Mouse (Mus musculus): Measurements from ENCODE around the gene Spata13. TPM values are rescaled to one million over a fixed set of nuclear protein-coding genes. Genes with fewer than 3 reads are reported as not detected.

The Spata13 gene
- total and polyA plus RNA-seq, 3 experiments: 0.39 to 1.5 TPM; not detected in 1

GRCm38 (mm10) chr14:60609160-60609559 is 24.6 kb upstream of the Spata13 start:
- H3K9me3 ChIP-seq (replicated peaks; ENCODE audit: insufficient read depth, low read length): no peaks in the 10 kb centered on the region

GRCm38 (mm10) chr14:60612671-60613070 is 21.1 kb upstream of the Spata13 start:
- H3K27ac ChIP-seq (ENCODE audit: control insufficient read depth, low read depth, low read length): no peak overlapping the region
- no peak for DNase-seq (ENCODE audit: low read depth, low spot score)
- no peak overlapping the region for H3K9ac ChIP-seq (ENCODE audit: control insufficient read depth, low read depth, low read length, poor library complexity, severe bottlenecking)
- H3K27me3 ChIP-seq (ENCODE audit: control insufficient read depth in 1 of 2, insufficient read depth in 2 of 2, low read length in 2 of 2): no peaks in the 10 kb centered on the region; a peak in 1 of 4 replicates
- TF ChIP-seq POLR2AphosphoS5 (IDR thresholded peaks at IDR 0.05; ENCODE audit: borderline replicate concordance, low read depth, low read length) (no peak), MEF2A (IDR thresholded peaks at IDR 0.05; ENCODE audit: extremely low read depth, insufficient replicate concordance, low read depth, low read length, poor library complexity, severe bottlenecking) (no peak), RCOR1 (IDR thresholded peaks at IDR 0.05; ENCODE audit: low read depth, low read length) (no peak), EP300 (IDR thresholded peaks at IDR 0.05; ENCODE audit: low read depth in 1 of 2, low read length in 2 of 2) (no peak), USF2 (IDR thresholded peaks at IDR 0.05; ENCODE audit: borderline replicate concordance in 1 of 2, insufficient read depth in 1 of 2, low read depth in 1 of 2, low read length in 2 of 2) (no peak), USF1 (IDR thresholded peaks at IDR 0.05; ENCODE audit: low read depth, low read length) (no peak)
- no peak overlapping the region for H3K4me3 ChIP-seq (ENCODE audit: control insufficient read depth in 1 of 2, insufficient read depth in 1 of 2, low read depth in 2 of 2, low read length in 2 of 2)
- H3K36me3 ChIP-seq (ENCODE audit: control insufficient read depth in 1 of 2, insufficient read depth in 2 of 2, low read length in 2 of 2): no peaks in the 10 kb centered on the region
- H3K79me2 ChIP-seq (ENCODE audit: control insufficient read depth, insufficient read depth, low read length, poor library complexity): no peaks in the 10 kb centered on the region
- no peaks in the 10 kb centered on the region; a peak in 1 of 4 replicates for H3K4me1 ChIP-seq (ENCODE audit: control insufficient read depth in 1 of 2, insufficient read depth in 2 of 2, low read length in 2 of 2)
- no peaks in the 10 kb centered on the region for H3K9me3 ChIP-seq (replicated peaks; ENCODE audit: insufficient read depth, low read length)

More at GRCm38 (mm10) chr14:60609160-60609559, 24.6 kb upstream of the Spata13 start:
- Histone ChIP-seq H3K79me2 (ENCODE audit: control insufficient read depth, insufficient read depth, low read length, poor library complexity) (no peaks in the 10 kb centered on the region), H3K27me3 (ENCODE audit: control insufficient read depth in 1 of 2, insufficient read depth in 2 of 2, low read length in 2 of 2) (no peaks in the 10 kb centered on the region), H3K4me1 (ENCODE audit: control insufficient read depth in 1 of 2, insufficient read depth in 2 of 2, low read length in 2 of 2) (no peaks in the 10 kb centered on the region; a peak in 1 of 4 replicates), H3K9ac (ENCODE audit: control insufficient read depth, low read depth, low read length, poor library complexity, severe bottlenecking) (no peak overlapping the region), H3K36me3 (ENCODE audit: control insufficient read depth in 1 of 2, insufficient read depth in 2 of 2, low read length in 2 of 2) (no peaks in the 10 kb centered on the region), H3K4me3 (ENCODE audit: control insufficient read depth in 1 of 2, insufficient read depth in 1 of 2, low read depth in 2 of 2, low read length in 2 of 2) (no peak overlapping the region), H3K27ac (ENCODE audit: control insufficient read depth, low read depth, low read length) (no peak overlapping the region)
- TF ChIP-seq RAD21 (IDR thresholded peaks at IDR 0.05; ENCODE audit: low read depth, low read length) (no peak), GABPA (IDR thresholded peaks at IDR 0.05; ENCODE audit: low read depth, low read length) (no peak), SIN3A (IDR thresholded peaks at IDR 0.05; ENCODE audit: low read length) (no peak), BHLHE40 (IDR thresholded peaks at IDR 0.05; ENCODE audit: borderline replicate concordance, low read depth, low read length) (no peak), ZMIZ1 (IDR thresholded peaks at IDR 0.05; ENCODE audit: low read depth, low read length) (no peak), MEF2A (IDR thresholded peaks at IDR 0.05; ENCODE audit: extremely low read depth, insufficient replicate concordance, low read depth, low read length, poor library complexity, severe bottlenecking) (no peak), EP300 (IDR thresholded peaks at IDR 0.05; ENCODE audit: low read depth in 1 of 2, low read length in 2 of 2) (no peak), MYC (IDR thresholded peaks at IDR 0.05; ENCODE audit: low read depth, low read length) (no peak), CTCF (IDR thresholded peaks at IDR 0.05 in 2 of 3, conservative IDR thresholded peaks at IDR 0.05 in 1 of 3; ENCODE audit: control insufficient read depth in 1 of 3, insufficient read depth in 1 of 3, low read depth in 2 of 3, low read length in 3 of 3, poor library complexity in 1 of 3, severe bottlenecking in 1 of 3) (no peak), E2F4 (IDR thresholded peaks at IDR 0.05; ENCODE audit: borderline replicate concordance, low read depth, low read length) (no peak), JUND (IDR thresholded peaks at IDR 0.05; ENCODE audit: low read depth, low read length) (no peak)
- no peak for DNase-seq (ENCODE audit: low read depth, low spot score)

All from MEL (cell line).